Comparison of ENCODE assay signal across 22 mouse cellular contexts in genomic region chr12:34888694-34889093, GRCm38 (mm10). TPM values are rescaled to one million over a fixed set of nuclear protein-coding genes. Genes with fewer than 3 reads are reported as not detected.
DNase-seq lines count a peak whose midpoint lies in the region; ATAC-seq and TF ChIP-seq lines count a peak whose summit lies in the region.
"Had no signal": no experiment of that assay in that cellular context is flagged by ENCODE, and none has a peak within 500 bp of the region (broad histone marks: within the 10 kb centered on the region; RNA-seq: fewer than 3 reads in every experiment).

No protein-coding gene starts in this region.

- no peak for DNase-seq in CH12.LX (ENCODE audit: extremely low read depth)
- DNase-seq in hindbrain, embryonic 10.5 days (ENCODE audit: low spot score), result no peak
- DNase-seq in limb, embryonic 10.5 days (ENCODE audit: low spot score), result no peak
- DNase-seq in cerebellum, adult 11-12 months, result no peak
- no peak for DNase-seq in left cerebral cortex, postnatal 36 days (ENCODE audit: low spot score in 2 of 2)
- DNase-seq: adrenal gland, adult 2 months; adrenal gland, adult 8-10 months; adrenal gland, postnatal 10 days; adrenal gland, postnatal 14 days; adrenal gland, postnatal 25 days; adrenal gland, postnatal 36 days; B cell, adult 2 months; cerebellum, adult 11 months; cerebellum, adult 18-20 months; cerebellum, adult 2 months had no signal

- dilution Hi-C loops in CH12.LX (cut with MboI; ENCODE audit: extremely low pct_ligation_motif_present, extremely low pct_unique_long_range_greater_than_20kb, low sequenced_read_pairs), result no loop called here

- 93% methylated on average over 4 of the region's 4 CpGs for WGBS in hindbrain, embryonic 10.5 days
- 90% methylated on average over 4 of the region's 4 CpGs for WGBS in limb, embryonic 10.5 days

- no peaks in the 10 kb centered on the region for H3K79me2 ChIP-seq in CH12.LX (replicated peaks; ENCODE audit: control insufficient read depth, extremely low read depth, insufficient read depth, poor library complexity, severe bottlenecking)

- H3K36me3 ChIP-seq in CH12.LX (replicated peaks in 1 of 2; ENCODE audit: control insufficient read depth in 1 of 2, insufficient read depth in 1 of 2, low read length in 1 of 2), result no peaks in the 10 kb centered on the region
- no peaks in the 10 kb centered on the region for H3K36me3 ChIP-seq in hindbrain, embryonic 10.5 days
- H3K36me3 ChIP-seq in limb, embryonic 10.5 days, result no peaks in the 10 kb centered on the region
- H3K36me3 ChIP-seq: G1E had no signal

- H3K9me3 ChIP-seq in CH12.LX (replicated peaks; ENCODE audit: low read length), result no peaks in the 10 kb centered on the region
- H3K9me3 ChIP-seq in hindbrain, embryonic 10.5 days, result no peaks in the 10 kb centered on the region
- H3K9me3 ChIP-seq in limb, embryonic 10.5 days (replicated peaks), result no peaks in the 10 kb centered on the region

- H3K27me3 ChIP-seq in CH12.LX (replicated peaks), result no peaks in the 10 kb centered on the region
- H3K27me3 ChIP-seq in hindbrain, embryonic 10.5 days (ENCODE audit: insufficient read depth, poor library complexity, severe bottlenecking), result no peaks in the 10 kb centered on the region
- no peaks in the 10 kb centered on the region for H3K27me3 ChIP-seq in limb, embryonic 10.5 days (ENCODE audit: low read depth, poor library complexity, severe bottlenecking)

- no peak overlapping the region for H3K4me3 ChIP-seq in CH12.LX (replicated peaks in 1 of 3; ENCODE audit: low read depth in 2 of 3, low read length in 2 of 3, poor library complexity in 1 of 3)
- no peak overlapping the region for H3K4me3 ChIP-seq in hindbrain, embryonic 10.5 days
- H3K4me3 ChIP-seq in limb, embryonic 10.5 days, result no peak overlapping the region

- in situ Hi-C loops in CH12.LX (cut with MboI; ENCODE audit: low pct_ligation_motif_present, low pct_unique_long_range_greater_than_20kb, low sequenced_read_pairs), result no loop called here

- no peak overlapping the region for H3K27ac ChIP-seq in CH12.LX (ENCODE audit: insufficient read depth, low read depth)
- H3K27ac ChIP-seq in hindbrain, embryonic 10.5 days, result no peak overlapping the region
- H3K27ac ChIP-seq in limb, embryonic 10.5 days, result no peak overlapping the region

- TF ChIP-seq POLR2A in CH12.LX (IDR thresholded peaks at IDR 0.05; ENCODE audit: low read depth, low read length), result no peak

- intact Hi-C loops in left cerebral cortex, postnatal 36 days (cut with DNase I), result no loop called here

- no peak for TF ChIP-seq EP300 in CH12.LX (IDR thresholded peaks at IDR 0.05; ENCODE audit: low read length)

- no peak overlapping the region for H3K9ac ChIP-seq in CH12.LX (ENCODE audit: insufficient read depth, low read depth)

- H3K4me2 ChIP-seq in CH12.LX (ENCODE audit: insufficient read depth, low read depth, poor library complexity, severe bottlenecking), result no peak overlapping the region

- no peak for TF ChIP-seq RAD21 in CH12.LX (IDR thresholded peaks at IDR 0.05; ENCODE audit: low read depth, low read length)

- no peaks in the 10 kb centered on the region for H3K4me1 ChIP-seq in CH12.LX (ENCODE audit: control insufficient read depth in 1 of 2, insufficient read depth in 2 of 2)
- no peaks in the 10 kb centered on the region for H3K4me1 ChIP-seq in hindbrain, embryonic 10.5 days (replicated peaks)
- H3K4me1 ChIP-seq in limb, embryonic 10.5 days, result no peaks in the 10 kb centered on the region

- ATAC-seq in common myeloid progenitor, adult 5-6 weeks (replicated peaks; ENCODE audit: low read depth, poor library complexity, severe bottlenecking), result 0 out of 2 replicates have a peak, but pooled peaks have one; percentile 32
- peak; percentile 57 for ATAC-seq in megakaryocyte progenitor cell, adult 5-6 weeks (replicated peaks; ENCODE audit: poor library complexity)
- ATAC-seq in megakaryocyte-erythroid progenitor cell, adult 5-6 weeks (replicated peaks; ENCODE audit: low FRiP score, low TSS enrichment, poor library complexity, severe bottlenecking), result peak; percentile 84
- ATAC-seq: activated CD4-positive, CD25-positive, alpha-beta regulatory T cell, adult 4 months; CD4-positive, CD25-positive, alpha-beta regulatory T cell, adult 4 months; Patski had no signal

- TF ChIP-seq CTCF in CH12.LX (conservative IDR thresholded peaks at IDR 0.05 in 1 of 2, IDR thresholded peaks at IDR 0.05 in 1 of 2; ENCODE audit: low read depth in 2 of 2, low read length in 2 of 2), result no peak

TF ChIP-seq in CH12.LX, 34 proteins besides CTCF, POLR2A, EP300 and RAD21:
- TF ChIP-seq USF2 (conservative IDR thresholded peaks at IDR 0.05; ENCODE audit: low read depth, low read length) (no peak), BHLHE40 (IDR thresholded peaks at IDR 0.05; ENCODE audit: low read depth, low read length) (0 out of 2 replicates have a peak, but pooled peaks have one; percentile 12)

RNA-seq across cellular contexts. Expression of gene Hdac9, which starts 28.2 kb away (rescaled TPM):
- total RNA-seq in CH12.LX (2012; rRNA removed) (0.04 TPM in 1 of 2 replicates, not detected in the other), CH12.LX (2014; rRNA removed) (0.38 and 0.49 TPM in 2 replicates)
- polyA plus RNA-seq in CH12.LX (2012; ENCODE audit: insufficient read length, low read depth), result 0.17 and 0.44 TPM in 2 replicates
- total RNA-seq in common myeloid progenitor, adult 5-6 weeks (2017), result 7.8 and 12.2 TPM in 2 replicates
- 6.2 and 7.2 TPM in 2 replicates for total RNA-seq in megakaryocyte progenitor cell, adult 5-6 weeks (2015)
- total RNA-seq in megakaryocyte progenitor cell, adult 5-6 weeks (2017), result 4.0 and 8.0 TPM in 2 replicates
- 0.46 and 2.3 TPM in 2 replicates for total RNA-seq in megakaryocyte-erythroid progenitor cell, adult 5-6 weeks (2014; fragmentation: Nextera tagmentation)
- 1.9 and 2.1 TPM in 2 replicates for total RNA-seq in megakaryocyte-erythroid progenitor cell, adult 5-6 weeks (2017)
- 8.2 and 10.1 TPM in 2 replicates for polyA plus RNA-seq in hindbrain, embryonic 10.5 days (2016; fragmentation: Nextera tagmentation; extraction: Ambion mirVana)
- polyA plus RNA-seq in limb, embryonic 10.5 days (2016; fragmentation: Nextera tagmentation; extraction: Ambion mirVana), result 3.4 and 4.2 TPM in 2 replicates
- 10 to 100 TPM; 53.6 to 55.0 TPM for total RNA-seq in left cerebral cortex, postnatal 36 days (2021)
- polyA plus RNA-seq: G1E had no signal

Comparison
In these comparisons a context has a peak if more than half of its experiments do, and no peak if none do; other contexts are left out.
1. ATAC-seq: peak in every context shown above with its lines; median percentile 84 in megakaryocyte-erythroid progenitor cell, adult 5-6 weeks; 57 in megakaryocyte progenitor cell, adult 5-6 weeks; 32 in common myeloid progenitor, adult 5-6 weeks.